Mouse (Mus musculus) MEL (cell line): ENCODE measurements at regions not wholly inside any gene's neighbourhood (a gene's known extent, or its start where the extent isn't known, plus 50 kb on each side); places are given as distances from the start of the nearest gene placed in this dataset.

Source experiments
- DNase-seq: peaks from one replicate; pipeline ENCODE4 v3.0.0; 2011; ENCODE audit warnings: low read depth, low spot score
- H3K27ac ChIP-seq: 2 replicates; pipeline ENCODE4 v1.5.1; 2012; ENCODE audit warnings: low read depth, mild to moderate bottlenecking, control low read depth, low read length, moderate library complexity; ENCODE audit not compliant: control insufficient read depth
- H3K27me3 ChIP-seq, 2 experiments: fragments of 150-350 bp in 1 of 2; sonication (generic) in 1 of 2; 2 replicates each; pipeline ENCODE4 v1.6.1; 2012; ENCODE audit warnings: low read length in 2 of 2, mild to moderate bottlenecking in 2 of 2, improper control_type of control experiment in 1 of 2, moderate library complexity in 1 of 2; ENCODE audit not compliant: insufficient read depth in 2 of 2, control insufficient read depth in 1 of 2
- H3K36me3 ChIP-seq, 2 experiments: 2 replicates each; pipeline ENCODE4 v1.6.1; 2012 to 2014; ENCODE audit warnings: low read length in 2 of 2, improper control_type of control experiment in 1 of 2, inconsistent platforms in 1 of 2, mild to moderate bottlenecking in 1 of 2; ENCODE audit not compliant: insufficient read depth in 2 of 2, control insufficient read depth in 1 of 2
- H3K4me1 ChIP-seq, 2 experiments: fragments of 150-350 bp in 1 of 2; sonication (generic) in 1 of 2; 2 replicates each; pipeline ENCODE4 v1.6.1; 2012; ENCODE audit warnings: low read length in 2 of 2, improper control_type of control experiment in 1 of 2, mild to moderate bottlenecking in 1 of 2; ENCODE audit not compliant: insufficient read depth in 2 of 2, control insufficient read depth in 1 of 2
- H3K4me3 ChIP-seq, 2 experiments: fragments of 150-350 bp in 1 of 2; sonication (generic) in 1 of 2; 2 replicates each; pipeline ENCODE4 v1.5.1; 2012; ENCODE audit warnings: low read depth in 2 of 2, low read length in 2 of 2, mild to moderate bottlenecking in 2 of 2, moderate library complexity in 2 of 2, control low read depth in 1 of 2, improper control_type of control experiment in 1 of 2; ENCODE audit not compliant: control insufficient read depth in 1 of 2, insufficient read depth in 1 of 2
- H3K79me2 ChIP-seq: 2 replicates; pipeline ENCODE4 v1.6.1; 2012; ENCODE audit warnings: mild to moderate bottlenecking, low read length, moderate library complexity; ENCODE audit not compliant: control insufficient read depth, poor library complexity, insufficient read depth
- H3K9ac ChIP-seq: 2 replicates; pipeline ENCODE4 v1.6.1; 2012; ENCODE audit warnings: low read depth, mild to moderate bottlenecking, control low read depth, low read length, moderate library complexity; ENCODE audit not compliant: control insufficient read depth, poor library complexity, severe bottlenecking
- H3K9me3 ChIP-seq: fragments of 150-350 bp; sonication (generic); replicated peaks from 2 replicates; pipeline ENCODE4 v1.6.1; 2012; ENCODE audit warnings: mild to moderate bottlenecking, low read length, improper control_type of control experiment, moderate library complexity; ENCODE audit not compliant: insufficient read depth
- CHD2 ChIP-seq: IDR thresholded peaks from 2 replicates; pipeline ENCODE4 v1.6.1; 2011; ENCODE audit warnings: low read length, improper control_type of control experiment
- EP300 ChIP-seq, 2 experiments: IDR thresholded peaks; 2 replicates each; pipeline ENCODE4 v1.6.1; 2011; ENCODE audit warnings: improper control_type of control experiment in 2 of 2, low read length in 2 of 2, low read depth in 1 of 2, mild to moderate bottlenecking in 1 of 2
- ETS1 ChIP-seq: IDR thresholded peaks from 2 replicates; pipeline ENCODE4 v1.6.1; 2012; ENCODE audit warnings: low read depth, mild to moderate bottlenecking, inconsistent platforms, low read length, improper control_type of control experiment, moderate library complexity
- GABPA ChIP-seq: IDR thresholded peaks from 2 replicates; pipeline ENCODE4 v1.6.1; 2012; ENCODE audit warnings: low read depth, mild to moderate bottlenecking, inconsistent platforms, low read length, improper control_type of control experiment, moderate library complexity
- GATA1 ChIP-seq: IDR thresholded peaks from 2 replicates; pipeline ENCODE4 v1.6.1; 2011; ENCODE audit warnings: low read depth, low read length, improper control_type of control experiment
- HCFC1 ChIP-seq: IDR thresholded peaks from 2 replicates; pipeline ENCODE4 v1.6.1; 2012; ENCODE audit warnings: low read depth, mild to moderate bottlenecking, inconsistent platforms, low read length, improper control_type of control experiment, moderate library complexity
- MAZ ChIP-seq: IDR thresholded peaks from 2 replicates; pipeline ENCODE4 v1.6.1; 2012; ENCODE audit warnings: low read depth, mild to moderate bottlenecking, inconsistent platforms, low read length, improper control_type of control experiment
- POLR2A ChIP-seq, 2 experiments: IDR thresholded peaks; 2 replicates each; pipeline ENCODE4 v1.6.1; 2011 to 2012; ENCODE audit warnings: low read length in 2 of 2, mild to moderate bottlenecking in 2 of 2, control low read depth in 1 of 2, improper control_type of control experiment in 1 of 2, low read depth in 1 of 2, moderate library complexity in 1 of 2; ENCODE audit not compliant: control insufficient read depth in 1 of 2, insufficient read depth in 1 of 2, poor library complexity in 1 of 2
- RCOR1 ChIP-seq: IDR thresholded peaks from 2 replicates; pipeline ENCODE4 v1.6.1; 2012; ENCODE audit warnings: low read depth, mild to moderate bottlenecking, inconsistent platforms, low read length, improper control_type of control experiment
- TAL1 ChIP-seq: IDR thresholded peaks from 2 replicates; pipeline ENCODE4 v1.6.1; 2012; ENCODE audit warnings: mild to moderate bottlenecking, inconsistent platforms, low read length, moderate library complexity, mixed read lengths

DNA sequence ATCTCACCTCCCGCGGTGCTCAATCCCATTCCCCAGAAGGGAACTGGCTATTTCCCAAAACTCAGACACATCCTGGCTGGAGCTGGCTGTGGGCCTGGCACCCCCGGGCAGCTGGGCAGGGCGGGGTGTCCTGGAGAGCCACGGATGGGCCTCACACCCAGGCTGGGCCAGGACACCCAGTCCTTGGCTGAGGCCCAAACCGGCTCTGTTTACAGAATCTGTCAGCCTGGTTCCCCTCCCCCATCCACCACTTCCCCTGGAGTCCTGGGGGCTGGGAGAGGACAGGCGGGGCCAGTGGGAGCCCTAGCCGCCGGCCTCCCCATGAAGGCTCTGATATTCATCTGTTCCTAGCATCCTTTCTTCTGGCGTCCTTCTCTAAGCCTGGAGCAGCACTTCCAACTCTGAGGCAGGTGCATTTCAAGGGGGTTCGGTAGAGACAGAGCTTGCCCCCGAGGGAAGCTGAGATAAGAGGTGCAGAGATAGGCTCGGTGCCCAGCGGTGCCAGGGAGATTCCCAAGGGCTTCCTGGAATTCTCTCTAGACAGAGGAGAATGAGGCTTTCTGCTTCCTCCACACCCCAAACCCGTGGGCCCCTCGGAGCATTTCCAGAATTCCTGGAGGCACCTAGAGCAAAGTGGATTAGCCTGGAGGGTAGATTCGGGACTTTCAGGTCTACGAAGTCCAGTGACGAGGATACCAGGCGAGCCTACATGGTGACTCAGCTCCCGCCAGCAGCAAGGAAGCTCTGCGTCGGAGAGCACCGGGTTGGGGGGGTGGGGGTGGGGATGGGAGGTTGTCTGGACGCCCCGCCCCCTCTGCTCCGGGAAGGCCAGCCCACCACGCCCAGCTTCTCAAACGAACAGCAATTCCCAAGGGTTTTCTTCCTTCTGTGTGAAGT is 51.2 kb upstream of the Cdkn2aipnl start:
- Histone ChIP-seq H3K9me3 (no peaks in the 10 kb centered on the region), H3K4me3 (peak overlapping the region; percentile 18 to 35)
- 0 out of 2 replicates have a peak, but pooled peaks have one; percentile 20 for TF ChIP-seq RCOR1
- no peak for TF ChIP-seq TAL1
- TF ChIP-seq GABPA: no peak
- TF ChIP-seq EP300 (IDR thresholded peaks at IDR 0.05; ENCODE audit: low read depth in 1 of 2, low read length in 2 of 2): peak in 1 of 2 experiments; percentile 31; a peak in 1 of 4 replicates
- TF ChIP-seq MAZ: peak; percentile 75; the same call in 1 of the 2 replicates
- TF ChIP-seq ETS1: 0 out of 2 replicates have a peak, but pooled peaks have one; percentile 41
- no peak for TF ChIP-seq POLR2A (IDR thresholded peaks at IDR 0.05; ENCODE audit: control insufficient read depth in 1 of 2, insufficient read depth in 1 of 2, low read depth in 1 of 2, low read length in 2 of 2, poor library complexity in 1 of 2)
- peak; percentile 67 for TF ChIP-seq GATA1
- TF ChIP-seq HCFC1: no peak
- peak; percentile 72 for TF ChIP-seq CHD2
- TF ChIP-seq, all 39 proteins: peak for 6
- Histone ChIP-seq H3K36me3 (peaks cover 0 to 15% of the 10 kb centered on the region in 2 experiments; a peak in 2 of 4 replicates), H3K79me2 (no peaks in the 10 kb centered on the region), H3K9ac (peak overlapping the region; percentile 49), H3K27ac (no peak overlapping the region), H3K4me1 (peaks cover 5 to 20% of the 10 kb centered on the region in 2 experiments; a peak in 3 of 4 replicates), H3K27me3 (no peaks in the 10 kb centered on the region)
- peak; percentile 66 for DNase-seq
